Mouse (Mus musculus): Measurements from ENCODE around the gene Dlx3.

Gene Dlx3

GRCm38 (mm10) chr11:95157356-95157755, 37.4 kb downstream of the Dlx3 start:
- no peak for DNase-seq (ENCODE audit: inconsistent ontology term)

- peak; percentile 81 for DNase-seq (ENCODE audit: inconsistent ontology term)
These were observed 38.0 kb downstream of the Dlx3 start for GRCm38 (mm10) chr11:95157872-95158271.

- no peak for DNase-seq (ENCODE audit: inconsistent ontology term)
These were observed 39.9 kb downstream of the Dlx3 start for GRCm38 (mm10) chr11:95159763-95160371.

DNA sequence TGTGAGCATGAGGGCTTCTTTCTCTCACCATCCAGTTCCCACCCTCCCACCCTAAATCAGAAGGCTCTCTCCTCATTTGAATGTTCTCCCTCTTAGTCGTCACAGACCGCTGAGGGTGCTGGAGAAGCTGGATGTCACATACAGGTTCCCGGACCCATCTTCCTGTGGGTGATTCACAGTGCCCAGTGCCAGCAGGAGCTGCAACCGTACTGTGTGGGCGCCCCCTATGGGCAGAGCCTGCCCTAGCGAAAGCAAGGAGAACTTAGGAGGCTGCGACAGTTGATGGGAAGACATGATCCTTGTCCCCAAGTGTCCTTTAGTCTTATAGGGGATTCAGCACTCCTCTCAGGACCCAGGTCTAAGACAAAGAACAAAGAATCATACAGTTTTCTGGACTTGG, 40.8 kb downstream of the Dlx3 start:
- DNase-seq (ENCODE audit: inconsistent ontology term): no peak

DNA sequence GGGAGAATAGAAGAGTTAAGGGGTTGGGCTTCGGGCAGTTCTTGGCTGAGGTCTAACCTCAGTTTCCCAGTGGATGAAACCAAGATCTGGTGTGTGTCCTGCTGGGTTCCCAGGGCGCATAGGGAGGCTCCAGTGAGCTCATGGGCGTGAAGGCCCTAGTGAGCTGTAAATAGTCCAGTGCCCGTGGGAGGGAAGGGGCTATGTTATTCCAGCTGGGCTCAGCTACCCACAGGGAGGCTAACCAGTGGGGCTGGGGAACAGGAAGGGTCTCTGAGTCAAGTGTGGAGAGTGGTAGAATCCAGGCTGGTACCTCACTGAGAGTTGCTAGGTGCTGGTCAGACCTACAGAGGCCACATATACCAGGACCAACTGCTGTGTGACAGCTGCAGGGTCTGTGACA, 41.8 kb downstream of the Dlx3 start:
- DNase-seq (ENCODE audit: inconsistent ontology term): no peak

DNA sequence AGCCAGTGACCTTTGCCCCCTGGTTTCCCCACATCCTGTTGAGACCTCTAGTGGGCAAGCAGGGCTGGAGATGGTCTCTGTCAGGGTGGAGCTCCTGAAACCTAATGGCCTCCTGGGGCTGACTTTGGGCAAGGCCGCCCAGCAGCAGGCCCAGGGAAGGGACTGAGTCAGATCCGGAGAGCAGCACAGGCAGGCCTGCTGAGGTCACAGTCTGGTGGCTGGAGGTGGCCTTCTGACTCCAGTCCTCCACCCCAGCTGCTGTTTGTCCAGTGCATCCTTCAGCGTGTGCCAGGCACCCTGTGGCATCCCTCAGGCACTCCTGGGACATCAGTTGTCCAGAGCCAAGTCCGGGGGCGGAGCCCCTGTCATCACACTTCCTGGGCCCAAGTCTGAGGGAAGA, 45.9 kb downstream of the Dlx3 start:
- no peak for DNase-seq (ENCODE audit: inconsistent ontology term)

Data from Muller cell, postnatal 12 days (primary cell).